Mouse (Mus musculus) ZHBTc4 (cell line): ENCODE results near the gene Acadvl.

Source experiments
- DNase-seq: peaks from one replicate; pipeline ENCODE4 v3.0.0-alpha.2; 2011; ENCODE audit warnings: low read depth, low spot score

Gene Acadvl

DNA sequence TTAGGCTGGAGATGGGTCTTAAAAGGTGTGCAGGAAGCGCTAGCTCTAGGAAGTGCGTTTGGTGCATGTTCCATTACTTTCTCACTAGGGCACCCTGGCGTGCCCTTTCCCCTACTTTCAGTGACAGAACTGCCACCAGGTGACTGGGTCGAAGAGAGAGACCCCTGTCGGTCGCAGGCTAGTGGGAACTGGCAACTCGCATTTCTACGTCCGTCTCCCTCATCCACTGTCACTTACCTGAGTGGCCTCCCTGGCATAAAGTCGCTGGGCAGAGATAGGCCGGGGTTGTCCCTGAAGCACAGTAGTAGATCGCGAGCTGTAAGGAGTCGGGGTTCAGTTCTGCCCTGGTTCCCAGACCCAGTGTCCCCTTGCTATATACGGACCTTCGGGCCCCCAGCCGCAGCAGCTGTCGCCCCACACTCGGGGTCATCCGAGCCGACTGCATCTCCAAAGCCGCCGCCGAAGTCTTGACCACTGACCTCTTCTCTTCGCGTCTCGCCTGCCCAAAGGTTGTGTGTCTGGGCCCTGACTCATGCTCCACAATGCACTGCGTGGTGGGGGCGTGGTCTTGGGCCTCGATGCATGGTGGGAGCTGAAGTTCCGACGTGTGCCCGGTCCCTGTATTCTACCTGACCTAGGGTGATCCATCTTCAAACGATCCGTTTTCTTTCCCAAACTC lies at the start of gene Acadvl:
Gene Acadvl, minus strand, starts transcription at position 532 of the 679 bp plus-strand sequence.
- DNase-seq = peak; percentile 87

DNA sequence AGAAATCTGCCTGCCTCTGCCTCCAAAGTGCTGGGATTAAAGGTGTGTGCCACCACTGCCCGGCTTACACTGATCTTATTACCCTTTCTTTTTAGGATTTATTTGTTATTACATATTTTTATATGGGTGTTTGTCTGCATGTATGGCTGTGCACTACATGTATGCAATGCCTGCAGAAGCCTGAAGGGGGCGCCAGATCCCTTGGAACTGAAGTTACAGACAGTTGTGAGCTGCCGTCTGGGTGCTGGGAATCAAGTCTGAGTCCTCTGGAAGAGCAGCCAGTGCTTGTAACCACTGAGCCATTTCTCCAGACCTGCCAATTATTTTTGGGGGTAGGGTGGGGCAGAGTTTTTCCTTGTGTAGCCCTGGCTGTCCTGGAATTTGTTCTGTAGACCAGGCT lies 47.8 kb upstream of the Acadvl start:
- no peak for DNase-seq

DNA sequence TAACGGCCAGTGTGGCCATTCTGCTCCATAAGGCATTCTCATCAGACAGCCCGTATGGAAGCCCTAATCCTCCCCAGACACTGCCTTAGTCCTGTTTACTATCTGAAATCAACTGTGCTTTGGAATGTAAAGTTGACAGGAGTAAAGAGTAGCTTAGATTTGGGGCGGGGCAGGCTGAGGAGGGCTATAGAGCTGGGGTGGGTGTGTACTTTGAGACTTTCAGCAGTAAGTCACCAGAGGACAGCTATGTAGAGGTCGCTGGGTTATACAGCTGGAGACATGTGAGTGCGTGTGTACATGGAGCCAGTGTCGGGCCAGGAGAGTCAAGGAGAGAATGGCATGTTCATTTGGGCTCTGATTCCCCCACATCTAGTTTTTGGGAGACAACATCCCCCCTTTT lies 44.7 kb upstream of the Acadvl start:
- DNase-seq = peak; percentile 54

DNA sequence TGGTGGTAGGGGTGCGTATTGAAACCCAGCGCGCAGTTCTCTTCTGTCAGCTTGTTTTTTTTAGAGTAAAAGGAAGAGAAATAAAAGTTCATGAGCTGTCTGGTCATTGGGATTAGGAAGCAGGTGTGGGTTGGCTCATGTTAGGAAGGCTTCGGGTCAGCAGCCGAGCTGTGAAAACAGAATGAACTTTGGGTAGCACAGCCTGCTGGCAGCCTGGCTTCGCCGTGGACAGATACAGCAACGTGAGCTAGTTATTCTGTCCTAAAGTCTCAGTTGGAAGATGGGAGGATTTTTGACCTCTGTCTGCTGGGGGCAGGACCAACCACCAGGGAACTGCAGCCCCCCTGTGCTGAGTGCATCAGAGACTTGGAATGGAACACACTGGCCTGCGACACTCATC lies 42.6 kb upstream of the Acadvl start:
- DNase-seq = no peak

DNA sequence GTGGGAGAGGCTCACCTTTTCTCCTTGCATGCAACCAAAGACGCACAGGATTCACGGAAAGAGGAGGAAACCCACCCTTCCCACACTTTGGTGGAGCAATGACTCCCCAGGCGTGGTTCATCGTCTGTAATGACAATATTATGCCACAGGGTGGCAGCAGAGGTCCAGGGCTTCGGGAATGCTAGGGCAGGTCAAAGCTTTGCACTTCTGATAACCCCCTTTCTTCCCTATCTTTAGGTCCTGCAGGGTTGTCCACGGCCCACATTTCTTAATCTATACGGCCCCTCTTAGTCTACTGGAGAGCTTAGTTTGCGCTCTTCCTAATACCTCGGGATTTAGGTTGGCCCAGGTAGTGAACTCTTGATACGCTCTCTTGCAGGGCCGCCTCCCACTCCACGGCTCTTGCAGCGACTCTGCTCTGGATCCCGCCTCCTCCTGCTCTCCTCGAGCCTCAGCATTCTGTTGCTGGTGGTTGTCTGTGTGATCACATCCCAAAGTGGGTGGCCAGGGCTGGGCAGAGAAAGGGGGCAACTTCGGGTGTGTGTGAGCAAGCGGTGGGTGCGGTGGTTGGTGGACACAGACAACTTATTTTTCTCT lies 40.5 kb upstream of the Acadvl start:
- peak; percentile 81 for DNase-seq

DNA sequence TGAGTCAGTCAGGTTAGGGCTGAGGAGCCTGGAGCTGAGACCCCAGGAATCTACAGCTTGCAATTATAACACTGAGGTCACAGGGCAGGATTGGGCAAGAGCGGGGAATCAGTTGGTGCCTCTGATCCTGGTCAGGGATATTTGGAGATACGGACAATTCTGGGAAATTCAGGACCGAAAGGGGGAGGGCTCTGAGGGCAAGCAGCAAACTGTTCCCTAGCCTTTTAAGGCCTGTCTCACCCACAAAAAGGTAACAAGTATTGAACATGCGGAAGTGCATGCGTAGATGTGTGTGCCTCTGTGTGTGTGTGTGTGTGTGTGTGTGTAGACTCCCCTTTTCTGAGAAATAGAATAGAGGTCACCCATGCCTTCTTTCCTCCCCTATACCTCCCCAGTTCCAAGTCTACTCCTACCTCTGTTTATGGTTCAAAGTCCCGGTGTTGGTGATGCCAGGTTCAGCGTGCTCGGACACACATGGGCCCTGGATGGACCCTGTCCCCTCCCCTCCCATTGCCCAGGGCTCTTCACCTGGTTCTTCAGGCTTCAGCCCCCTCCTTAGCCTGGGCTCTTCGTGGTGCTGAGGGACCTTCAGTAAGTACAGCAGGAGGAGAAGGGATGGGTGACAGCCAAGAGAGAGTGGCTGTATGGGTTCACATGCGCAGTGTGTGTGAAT lies 38.8 kb upstream of the Acadvl start, which contains the start of gene Asgr1:
Gene Asgr1, plus strand, starts transcription at position 188 of the 673 bp plus-strand sequence.
- DNase-seq = no peak

DNA sequence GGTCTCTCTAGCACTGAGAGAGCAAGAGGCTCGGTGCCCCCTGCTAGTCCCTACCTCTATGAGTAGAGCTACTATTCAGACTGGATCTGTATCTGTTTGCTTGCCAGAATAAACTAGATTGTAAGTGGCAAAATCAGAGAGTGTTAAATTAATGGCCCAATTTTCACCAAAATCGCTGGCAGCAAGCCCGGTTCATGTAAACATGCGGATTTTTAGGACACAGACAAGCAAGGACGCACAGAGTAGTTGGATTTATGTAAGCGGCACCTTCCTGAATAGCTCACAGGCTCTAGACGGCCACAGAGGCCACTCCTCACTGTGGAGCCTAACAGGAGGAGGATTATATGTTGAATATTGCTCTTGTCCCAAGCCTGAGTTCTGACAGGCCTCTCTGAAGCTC lies 37.9 kb upstream of the Acadvl start:
- DNase-seq = no peak

DNA sequence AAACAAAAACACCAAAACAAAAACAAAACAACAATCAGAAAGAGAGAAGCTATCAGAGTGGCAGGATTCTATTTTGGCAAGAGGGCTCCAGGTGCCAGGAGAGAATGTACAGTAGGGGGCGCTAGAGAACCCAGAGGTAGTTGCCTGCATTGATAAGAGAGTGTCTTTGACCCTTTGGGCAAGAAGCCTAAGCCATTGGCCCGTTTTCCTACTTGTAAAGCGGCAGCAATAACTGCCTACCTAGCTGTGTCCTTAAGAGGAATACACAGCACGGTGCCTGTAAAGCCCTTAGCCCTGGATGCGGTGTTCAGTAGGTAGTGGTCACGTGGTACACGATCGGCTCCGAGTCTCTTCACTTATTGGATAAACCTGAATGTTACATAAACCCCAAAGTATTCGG lies 34.6 kb upstream of the Acadvl start:
- DNase-seq = peak; percentile 36

DNA sequence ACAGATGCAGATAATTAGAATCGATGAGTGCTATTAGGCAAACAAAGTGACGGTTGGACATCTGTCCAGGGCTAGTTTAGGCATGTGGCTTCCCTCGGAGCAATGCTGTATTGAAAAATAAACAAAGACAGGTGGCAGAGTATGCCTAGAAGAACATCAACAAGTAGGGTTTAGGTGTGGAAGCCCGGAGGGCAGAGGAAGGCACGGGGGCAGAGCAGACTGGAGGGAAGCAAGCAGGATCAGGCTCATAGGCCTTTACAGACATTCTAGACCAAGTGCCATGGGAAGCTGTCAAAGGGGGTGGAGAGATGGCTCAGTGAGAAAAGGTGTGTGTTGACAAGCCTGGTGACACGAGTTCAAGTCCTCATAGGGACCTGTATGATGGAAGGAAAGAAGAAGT lies 34.2 kb upstream of the Acadvl start:
- DNase-seq = no peak

DNA sequence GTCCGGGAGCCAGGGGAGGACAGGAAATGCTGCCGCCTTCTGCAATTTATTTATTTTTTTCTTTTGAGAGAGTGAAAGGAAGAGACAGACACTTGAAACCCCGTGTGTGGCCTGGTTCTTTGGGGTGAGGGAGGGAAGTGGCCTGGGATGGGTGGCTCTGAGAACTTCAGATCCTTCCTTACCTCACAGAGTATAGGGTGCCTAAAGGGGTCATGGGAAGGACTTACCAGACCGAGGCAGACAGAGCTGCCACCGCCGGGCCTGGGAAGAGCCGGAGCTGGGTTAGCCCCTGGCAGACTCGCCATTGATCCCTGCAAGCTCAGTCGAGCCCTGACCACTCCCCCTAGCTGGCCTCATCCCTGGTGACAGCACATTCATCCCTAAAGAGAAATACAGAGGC lies 30.2 kb upstream of the Acadvl start:
- no peak for DNase-seq

DNA sequence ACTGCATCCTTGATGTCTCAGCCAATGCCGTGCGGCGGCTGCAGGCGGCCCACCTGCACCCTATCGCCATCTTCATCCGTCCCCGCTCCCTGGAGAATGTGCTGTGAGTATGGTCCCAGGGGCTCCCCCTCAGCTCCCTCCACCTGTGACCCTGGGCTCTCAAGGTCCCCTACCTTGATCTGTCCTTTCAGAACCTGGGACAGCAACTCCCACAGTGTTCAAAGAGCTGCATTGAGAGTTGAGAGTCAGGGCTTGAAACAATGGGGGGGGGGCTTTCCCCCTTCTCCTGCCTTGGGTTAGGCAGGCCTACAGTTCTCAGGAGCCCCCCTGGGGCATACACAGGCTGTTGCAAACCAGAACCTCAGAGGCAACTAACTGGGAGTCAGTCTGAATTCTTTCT lies 28.5 kb upstream of the Acadvl start:
- peak; percentile 50 for DNase-seq

DNA sequence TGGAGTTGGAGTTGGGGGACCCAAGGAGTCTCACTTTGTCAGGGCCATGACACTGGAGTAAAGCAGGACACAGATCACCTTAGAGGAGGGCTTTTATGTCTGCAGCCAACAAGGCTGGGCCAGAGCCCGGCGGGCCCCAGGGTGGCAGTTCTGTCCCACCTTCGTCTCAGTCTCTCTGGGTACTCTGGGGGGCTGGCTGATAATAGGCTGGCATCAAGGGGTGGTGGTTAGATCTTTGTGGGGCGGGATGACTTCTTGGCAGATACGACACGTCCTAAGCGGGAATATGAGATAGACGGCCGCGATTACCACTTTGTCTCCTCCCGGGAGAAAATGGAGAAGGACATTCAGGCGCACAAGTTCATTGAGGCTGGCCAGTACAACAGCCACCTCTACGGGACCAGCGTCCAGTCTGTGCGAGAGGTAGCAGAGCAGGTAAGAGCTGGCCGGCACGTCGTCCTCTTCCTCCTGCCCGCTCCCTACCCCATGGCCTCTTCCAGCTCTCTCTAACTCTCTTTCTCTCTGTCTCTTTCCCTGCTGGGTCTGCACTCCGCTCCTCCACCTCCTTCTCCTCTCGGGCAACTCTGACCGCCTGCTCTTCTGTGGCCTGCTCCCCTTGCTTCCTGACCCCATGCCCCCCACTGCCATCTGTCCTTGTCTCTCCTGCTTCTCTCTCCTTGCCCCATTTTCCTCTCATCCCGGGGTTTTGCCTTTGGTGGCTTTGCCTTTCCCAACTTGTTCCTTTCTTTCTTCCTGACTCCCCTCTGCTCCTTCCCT lies 27.3 kb upstream of the Acadvl start:
- DNase-seq = no peak

DNA sequence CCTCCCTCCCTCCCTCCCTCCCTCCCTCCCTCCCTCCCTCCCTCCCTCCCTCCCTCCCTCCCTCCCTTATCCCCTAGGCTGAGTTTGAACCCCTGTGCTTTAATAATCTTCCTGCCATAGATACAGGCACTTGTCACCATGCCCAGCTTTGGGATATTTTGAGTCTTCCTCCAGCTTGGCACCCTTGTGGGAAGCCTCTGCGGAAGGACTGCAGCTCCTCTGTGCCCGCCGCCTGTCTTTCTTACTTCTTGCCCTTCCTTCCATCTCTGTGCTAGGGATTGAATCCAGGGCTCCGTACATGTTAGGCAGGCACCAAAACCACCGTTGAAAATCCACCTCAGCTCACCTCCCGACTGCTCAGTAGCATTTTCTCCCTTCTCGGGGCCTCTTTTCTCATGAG lies 25.0 kb upstream of the Acadvl start:
- no peak for DNase-seq

DNA sequence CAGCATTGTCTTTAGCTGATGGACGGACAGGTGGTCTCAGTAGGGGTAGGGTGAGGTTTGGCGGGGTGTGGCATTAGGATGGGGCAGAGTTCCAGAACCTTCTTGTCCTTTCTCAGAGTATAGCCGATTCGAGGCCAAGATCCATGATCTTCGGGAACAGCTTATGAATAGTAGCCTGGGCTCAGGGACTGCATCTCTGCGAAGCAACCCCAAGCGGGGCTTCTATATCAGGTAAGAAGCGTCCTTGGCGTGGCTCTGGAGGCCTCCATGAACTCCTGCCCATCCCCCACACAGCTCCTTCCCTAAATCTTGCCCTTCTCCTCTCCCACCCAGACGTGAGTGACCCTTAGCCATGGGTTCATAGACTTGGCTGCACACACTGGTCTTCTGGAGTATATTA lies 24.4 kb upstream of the Acadvl start:
- no peak for DNase-seq

DNA sequence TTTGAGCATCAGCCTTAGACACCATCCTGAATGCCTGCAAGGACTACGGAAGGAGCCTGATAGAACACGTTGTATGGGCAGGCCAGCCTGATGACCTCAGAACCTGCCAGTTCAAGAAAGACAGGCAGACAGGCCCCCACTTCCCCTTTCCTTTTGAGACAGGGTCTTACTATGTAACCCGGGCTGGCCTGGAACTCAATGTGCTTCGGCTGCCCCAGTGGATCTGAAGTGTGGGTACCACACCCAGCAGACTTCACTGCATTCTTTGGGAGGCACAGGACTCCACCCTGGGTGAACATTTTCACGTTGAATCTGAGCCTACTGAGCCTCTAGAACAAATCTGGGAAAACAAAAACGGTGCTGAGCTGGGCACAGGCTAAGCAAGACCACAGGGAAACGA lies 23.0 kb upstream of the Acadvl start:
- DNase-seq = no peak

DNA sequence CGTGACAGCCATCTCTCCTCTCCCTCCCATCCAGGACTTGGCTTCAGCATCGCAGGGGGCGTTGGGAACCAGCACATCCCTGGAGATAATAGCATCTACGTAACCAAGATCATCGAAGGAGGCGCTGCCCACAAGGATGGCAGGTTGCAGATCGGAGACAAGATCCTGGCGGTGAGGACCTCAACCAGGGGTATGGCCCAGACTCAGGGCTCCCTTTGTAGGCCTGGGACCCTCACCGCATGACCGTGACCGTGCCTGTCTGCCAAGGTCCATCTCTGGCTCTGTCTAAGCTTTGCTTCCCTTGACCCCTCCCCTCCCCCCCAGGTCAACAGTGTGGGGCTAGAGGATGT lies 16.1 kb upstream of the Acadvl start:
- DNase-seq = no peak

DNA sequence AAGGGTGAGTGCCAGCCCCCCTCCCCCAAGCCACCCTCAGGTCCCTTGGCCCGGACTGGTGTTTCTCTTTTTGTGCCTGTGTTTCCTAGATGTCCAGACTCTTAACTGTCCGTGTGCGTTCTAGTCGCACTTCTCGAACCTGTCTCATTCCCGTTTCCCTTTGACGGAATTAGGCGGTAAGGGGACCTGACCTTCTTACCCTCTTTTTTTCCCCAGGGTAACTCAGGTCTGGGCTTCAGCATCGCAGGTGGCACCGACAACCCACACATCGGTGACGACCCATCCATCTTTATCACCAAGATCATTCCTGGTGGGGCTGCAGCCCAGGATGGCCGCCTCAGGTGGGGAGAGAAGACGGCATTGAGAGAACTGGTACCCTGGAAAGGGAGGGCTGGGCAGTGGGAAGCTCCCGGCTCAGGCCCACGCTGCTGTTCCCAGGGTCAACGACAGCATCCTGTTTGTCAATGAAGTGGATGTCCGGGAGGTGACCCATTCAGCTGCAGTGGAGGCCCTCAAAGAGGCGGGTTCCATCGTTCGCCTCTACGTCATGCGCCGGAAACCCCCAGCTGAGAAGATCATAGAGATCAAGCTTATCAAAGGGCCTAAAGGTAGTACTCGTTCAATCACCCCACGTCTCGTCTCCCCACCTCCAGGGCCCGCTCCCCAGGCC lies 15.6 kb upstream of the Acadvl start:
- no peak for DNase-seq

DNA sequence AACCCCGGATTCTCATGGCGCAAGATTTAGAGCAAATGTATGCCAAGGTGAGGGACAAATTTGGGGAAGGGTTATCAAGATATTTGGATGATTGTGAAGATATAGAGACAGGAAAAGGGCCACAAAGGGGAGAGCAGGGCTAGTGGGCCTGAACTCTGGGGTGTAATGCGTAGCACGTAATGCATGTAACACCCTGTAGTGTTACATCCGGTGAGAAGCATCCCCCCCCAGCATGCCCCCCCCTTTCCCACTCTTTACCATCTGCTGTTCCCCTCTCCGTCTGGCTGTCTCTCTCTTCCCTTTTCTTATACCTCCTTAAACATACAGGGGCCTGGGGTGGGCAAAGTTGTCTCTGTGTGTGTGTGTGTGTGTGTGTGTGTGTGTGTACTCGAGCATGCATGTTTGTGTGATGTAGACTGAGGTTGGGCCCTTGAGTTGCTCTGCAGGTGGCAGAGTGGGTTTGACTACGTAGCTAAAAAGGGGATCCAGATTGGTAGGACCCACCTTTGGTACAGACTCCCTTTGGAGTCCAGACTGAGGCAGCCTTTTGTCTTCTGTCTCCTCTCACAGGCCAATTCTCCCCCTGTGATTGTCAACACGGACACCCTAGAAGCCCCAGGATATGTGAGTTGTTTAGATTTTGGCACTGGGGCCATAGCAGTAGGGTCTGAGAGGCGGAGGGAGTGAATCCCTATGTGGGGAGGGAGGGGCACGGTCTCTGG lies 14.8 kb upstream of the Acadvl start:
- no peak for DNase-seq

DNA sequence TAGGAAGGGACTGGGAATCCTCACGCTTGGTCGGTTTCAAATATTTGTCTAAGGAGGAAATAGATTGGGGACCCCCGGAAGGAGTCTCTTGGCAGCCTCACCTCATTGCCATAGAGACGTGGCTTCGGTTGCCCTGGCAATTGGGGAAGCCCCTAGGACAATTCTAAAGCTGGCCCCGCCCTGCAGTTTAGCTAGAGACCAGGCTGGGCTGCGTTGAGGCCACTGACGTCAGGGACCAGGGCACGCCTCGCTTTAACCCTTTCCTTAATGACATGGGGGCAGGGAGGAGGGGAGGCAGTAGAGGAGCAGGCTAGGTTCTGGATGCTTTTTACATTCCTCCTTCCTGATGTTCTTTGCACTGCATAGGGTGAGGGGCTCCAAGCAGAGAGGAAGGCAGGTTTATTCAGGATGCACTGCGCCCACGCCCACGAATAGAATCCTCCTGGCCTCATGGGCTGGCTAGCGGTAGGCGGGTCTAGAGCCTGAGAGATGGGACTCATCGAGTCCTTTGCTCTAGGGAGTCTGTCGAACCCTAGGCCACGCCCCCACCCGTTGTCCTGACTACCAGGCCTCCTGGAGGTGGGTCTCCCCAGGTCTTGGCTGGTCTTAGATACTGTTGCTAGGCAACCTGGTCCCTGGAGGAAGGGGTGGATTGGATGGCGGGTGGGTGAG lies 14.1 kb upstream of the Acadvl start:
- peak; percentile 97 for DNase-seq

DNA sequence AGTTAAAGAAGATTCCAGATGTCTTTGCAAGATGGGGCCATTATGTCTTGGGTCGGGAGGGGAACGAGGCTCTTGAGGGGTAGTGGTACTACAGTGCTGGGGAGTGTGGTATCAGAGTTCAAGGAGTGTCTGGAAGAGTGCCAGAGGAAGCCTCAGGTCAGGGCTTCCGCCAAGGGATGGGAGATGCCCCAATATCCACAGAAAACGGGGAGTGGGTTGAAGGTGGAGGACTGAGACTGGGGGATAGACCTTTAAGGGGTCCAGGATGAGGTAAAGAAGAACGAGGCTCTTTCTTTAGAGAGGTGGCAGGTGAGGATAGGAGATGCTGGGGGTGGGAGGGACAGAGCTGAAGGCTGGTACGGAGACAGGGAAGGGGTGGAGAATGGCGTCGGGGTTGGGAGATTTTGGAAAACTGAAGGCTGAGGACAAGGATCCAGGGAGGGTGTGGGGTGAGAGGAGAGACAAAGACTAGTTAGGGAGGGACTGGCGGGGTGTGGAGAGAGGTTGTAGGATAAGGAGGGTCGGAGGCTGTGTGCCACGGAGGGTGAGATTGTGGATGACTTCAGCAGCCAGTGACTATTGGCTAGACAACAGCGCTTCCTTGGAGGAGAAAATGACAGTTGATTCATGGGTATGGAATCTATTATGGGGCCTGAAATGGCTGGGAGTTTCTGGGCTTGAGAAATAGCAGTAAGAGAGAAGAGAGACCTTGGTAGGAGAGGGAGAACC lies 13.4 kb upstream of the Acadvl start:
- no peak for DNase-seq
